Mouse (Mus musculus) brain, adult 10 weeks (tissue): ENCODE results near the gene Olfr390. TPM values are rescaled to one million over a fixed set of nuclear protein-coding genes. Genes with fewer than 3 reads are reported as not detected.

Experiments
- polyA plus RNA-seq: library from polyadenylated mRNA; stranded (reverse); fragments of 350-450 nt; fragmentation: Illumina TruSeq; extraction: RNeasy Lipid Tissue Mini Kit (QIAGEN cat#74804); gene quantifications from one replicate; pipeline ENCODE4 v1.2.3, GENCODE M21; 2015; ENCODE audit warnings: low read depth, low replicate concordance

The Olfr390 gene
- not detected for polyA plus RNA-seq

GRCm38 (mm10) chr11:73782664-73783063 lies at the start of gene Olfr390:
TSS of gene Olfr390 (plus strand) at chr11:73782964.

DNA sequence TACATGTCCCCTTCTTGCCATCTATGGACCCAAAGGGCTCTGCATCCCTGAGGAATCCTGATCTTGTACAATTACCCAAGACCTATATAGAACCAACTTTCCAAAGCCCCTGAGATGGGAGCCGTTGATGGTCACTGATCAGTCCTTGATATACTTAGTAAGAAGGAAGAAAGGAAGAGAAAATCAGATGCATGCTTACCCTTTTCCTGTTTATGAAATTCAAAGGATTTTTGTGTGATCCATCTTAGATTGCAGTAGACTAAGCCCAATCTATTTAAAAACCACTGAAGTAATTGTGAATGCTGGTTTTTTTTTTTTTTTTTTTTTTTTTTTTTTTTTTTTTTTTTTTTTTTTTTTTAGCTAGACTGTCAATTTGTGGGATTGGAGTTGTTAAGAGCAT lies 2.2 kb upstream of the Olfr390 start, which contains the start of gene Olfr389:
TSS of gene Olfr389 (minus strand) at position 101 of the 400 bp plus-strand sequence.

DNA sequence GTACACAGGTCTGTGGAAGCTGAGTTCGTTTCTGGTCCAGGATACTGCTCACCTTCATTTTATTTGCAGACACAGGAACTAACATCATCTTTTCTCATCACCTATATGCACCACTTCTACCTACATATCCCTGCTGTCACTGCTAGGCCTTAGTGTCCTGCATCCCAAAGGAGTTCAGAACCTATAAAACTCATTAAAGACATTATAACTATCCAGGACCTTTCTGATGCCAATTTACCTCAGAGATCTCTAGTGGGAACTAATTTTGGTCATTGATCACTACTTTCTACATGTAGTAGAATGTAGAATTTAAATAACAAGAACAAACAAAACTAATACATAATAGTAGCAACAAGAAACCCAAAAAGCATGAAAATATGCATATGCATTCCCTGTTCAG lies 20.2 kb downstream of the Olfr390 start, which contains the start of gene Olfr391-ps:
TSS of gene Olfr391-ps (minus strand) at position 101 of the 400 bp plus-strand sequence.

DNA sequence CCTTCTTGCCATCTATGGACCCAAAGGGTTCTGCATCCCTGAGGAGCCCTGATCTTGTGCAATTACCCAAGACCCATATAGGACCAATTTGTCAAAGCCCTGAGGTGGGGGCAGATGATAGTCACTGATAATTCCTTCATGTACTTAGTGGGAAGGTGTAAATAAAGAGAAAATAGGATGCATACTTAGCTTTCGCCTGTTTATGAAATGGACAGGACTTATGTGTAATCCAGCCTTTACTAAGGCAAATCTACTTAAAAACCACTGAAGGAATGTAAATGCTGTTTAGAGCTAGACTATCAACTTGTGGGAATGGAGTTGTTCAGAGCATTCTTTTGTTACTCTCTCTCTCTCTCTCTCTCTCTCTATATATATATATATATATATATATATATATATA lies 34.2 kb downstream of the Olfr390 start, which contains the start of gene Olfr392:
TSS of gene Olfr392 (minus strand) at position 101 of the 400 bp plus-strand sequence.

Other genes starting within 250 kb of the Olfr390 start
- not detected for gene Olfr385, start 190.0 kb upstream of the Olfr390 start, polyA plus RNA-seq
- not detected for gene Olfr384, start 184.4 kb upstream of the Olfr390 start, polyA plus RNA-seq
- gene Zfp735, start 94.2 kb upstream of the Olfr390 start, polyA plus RNA-seq: not detected
- not detected for gene Olfr389, start 2.3 kb upstream of the Olfr390 start, polyA plus RNA-seq
- not detected for gene Olfr391-ps, start 20.1 kb downstream of the Olfr390 start, polyA plus RNA-seq
- gene Olfr392, start 34.1 kb downstream of the Olfr390 start, polyA plus RNA-seq: not detected
- gene Olfr393, start 68.5 kb downstream of the Olfr390 start, polyA plus RNA-seq: not detected
- not detected for gene Olfr394, start 107.8 kb downstream of the Olfr390 start, polyA plus RNA-seq
- gene Olfr395, start 126.3 kb downstream of the Olfr390 start, polyA plus RNA-seq: not detected
- not detected for gene Olfr23, start 153.7 kb downstream of the Olfr390 start, polyA plus RNA-seq
- gene Olfr397, start 177.9 kb downstream of the Olfr390 start, polyA plus RNA-seq: not detected
- gene Olfr398, start 207.4 kb downstream of the Olfr390 start, polyA plus RNA-seq: not detected